Mouse (Mus musculus): Measurements from ENCODE around the gene Bpifb2.

The Bpifb2 gene

GRCm38 (mm10) chr2:153931125-153931524 is 56.3 kb downstream of the Bpifb2 start:
- DNase-seq (ENCODE audit: low read depth in 2 of 2, low spot score in 2 of 2), result no peak

DNA sequence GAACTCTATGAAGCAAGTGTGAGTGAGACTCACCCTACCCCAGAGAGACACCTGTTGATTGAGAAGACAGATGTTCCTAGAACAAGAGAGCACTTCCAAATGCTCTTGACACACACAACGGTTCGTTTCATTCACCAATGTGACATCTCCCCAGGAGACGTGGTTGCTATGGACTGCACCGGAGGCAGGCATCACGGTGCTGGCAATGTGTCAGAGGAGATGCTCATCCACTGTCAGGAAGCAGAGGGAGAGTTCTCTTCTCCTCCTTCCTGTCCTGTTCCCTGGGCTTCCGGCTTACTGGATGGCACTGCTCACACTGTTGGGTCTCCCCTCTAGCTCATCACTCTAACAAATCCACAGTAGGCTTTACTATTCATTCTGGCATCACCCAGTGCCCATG is 58.5 kb downstream of the Bpifb2 start:
- DNase-seq (ENCODE audit: low read depth in 2 of 2, low spot score in 2 of 2), result no peak

GRCm38 (mm10) chr2:153935348-153935747 is 60.5 kb downstream of the Bpifb2 start:
- no peak for DNase-seq (ENCODE audit: low read depth in 2 of 2, low spot score in 2 of 2)

GRCm38 (mm10) chr2:153937843-153938242 is 63.0 kb downstream of the Bpifb2 start, which contains the start of gene Bpifb4:
Gene Bpifb4 (plus strand): TSS chr2:153938212.
- no peak for DNase-seq (ENCODE audit: low read depth in 2 of 2, low spot score in 2 of 2)

GRCm38 (mm10) chr2:153943537-153943936 is 68.7 kb downstream of the Bpifb2 start:
- peak in 1 of 2 experiments; percentile 33 for DNase-seq (ENCODE audit: low read depth in 2 of 2, low spot score in 2 of 2)

GRCm38 (mm10) chr2:153944567-153944966 is 69.7 kb downstream of the Bpifb2 start:
- no peak for DNase-seq (ENCODE audit: low read depth in 2 of 2, low spot score in 2 of 2)
